Mouse (Mus musculus) layer of hippocampus, adult 8-10 months (tissue): ENCODE results near the gene Trpv4. TPM values are rescaled to one million over a fixed set of nuclear protein-coding genes. Genes with fewer than 3 reads are reported as not detected.

Experiments
- DNase-seq, 2 experiments: peaks; one replicate each; pipeline ENCODE4 v3.0.0; 2022; ENCODE audit warnings: low spot score in 2 of 2
- total RNA-seq, 4 experiments: library from RNA; stranded (reverse); gene quantifications; 2 replicates each; pipeline ENCODE4 v1.2.4; 2022

Trpv4 gene
- total RNA-seq, 4 experiments from 2014 or later: 1.6 to 2.5 (median 1.9) TPM

DNA sequence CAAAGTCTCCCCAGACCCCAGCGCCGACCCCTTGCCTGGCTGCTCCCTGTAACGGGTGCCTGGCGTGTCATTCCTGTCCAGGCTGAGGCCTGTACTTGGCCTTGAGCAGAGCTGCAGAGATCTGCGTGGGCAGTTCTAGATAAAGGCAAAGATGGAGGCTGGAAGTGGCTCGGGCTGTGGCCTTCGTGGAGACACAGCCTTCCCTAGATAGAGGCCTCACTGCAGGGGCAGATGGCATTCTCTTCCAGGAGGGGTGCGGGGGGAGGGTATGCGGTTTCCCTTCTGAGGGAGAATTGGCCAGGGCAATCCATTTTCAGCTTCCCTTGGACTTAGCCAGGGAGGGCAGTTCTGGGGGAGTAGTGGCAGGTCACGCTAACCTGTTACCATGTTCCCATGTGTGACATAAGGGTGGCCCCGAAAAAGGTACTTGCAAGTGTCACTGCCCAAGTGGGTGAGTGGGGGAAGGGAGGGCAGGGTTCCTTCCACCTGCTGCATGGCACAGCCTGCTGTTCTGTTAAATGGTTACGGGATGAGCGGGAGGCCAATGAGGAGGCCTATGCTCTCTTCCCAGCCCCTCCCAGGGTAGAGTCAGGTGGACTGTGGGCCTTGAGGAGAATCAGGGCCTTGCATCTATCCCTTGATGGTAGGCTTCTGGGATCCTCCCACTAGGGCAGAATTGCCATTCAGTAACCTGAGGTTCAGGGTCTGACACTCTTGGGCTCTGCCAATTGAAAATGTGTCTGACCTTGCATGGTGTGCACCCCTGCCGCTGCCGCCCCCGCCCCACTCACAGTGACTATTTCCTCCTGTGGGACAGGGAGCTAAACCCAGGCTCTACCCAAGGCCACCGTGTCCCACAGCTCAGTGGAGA is 67.9 kb downstream of the Trpv4 start:
- no peak for DNase-seq

DNA sequence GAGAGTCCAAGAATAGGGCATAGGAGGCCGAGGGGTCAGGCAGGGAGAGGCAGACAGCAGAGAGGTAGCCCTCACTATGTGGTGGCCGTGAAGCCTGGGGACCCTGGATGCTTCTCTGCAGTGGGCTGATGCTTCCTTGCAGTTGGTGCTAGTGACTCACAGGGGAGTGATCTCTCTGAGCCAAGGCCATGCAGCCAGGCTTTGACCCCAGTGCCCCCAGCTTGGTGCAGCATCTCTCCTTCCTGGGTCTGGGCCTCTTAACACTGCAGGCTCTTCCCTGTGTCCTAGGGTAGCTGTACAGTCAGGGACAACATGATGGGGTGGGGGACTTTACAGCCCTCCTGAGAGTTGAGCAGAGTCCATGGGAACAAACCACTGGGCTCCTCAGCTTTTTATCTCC is 68.8 kb downstream of the Trpv4 start:
- DNase-seq: no peak

DNA sequence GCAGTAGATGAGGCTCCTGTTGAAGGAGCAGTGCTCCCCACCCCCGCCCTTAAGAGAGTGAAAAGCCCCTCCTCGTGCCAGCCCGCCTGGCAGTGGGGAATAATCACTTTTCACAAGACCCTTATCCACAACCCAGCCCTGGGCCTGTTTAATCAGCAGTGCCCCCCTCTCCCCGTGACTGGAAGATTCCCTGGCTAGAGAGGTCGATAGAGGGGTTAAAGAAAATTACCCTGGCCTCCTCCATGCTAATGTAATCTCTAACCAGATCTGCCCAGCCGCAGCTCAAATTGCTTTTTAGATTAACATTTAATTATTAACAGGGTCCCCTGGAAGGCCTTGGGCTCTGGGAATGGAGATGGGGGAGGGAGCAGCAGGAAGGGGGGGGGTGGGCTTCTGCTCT is 69.2 kb downstream of the Trpv4 start:
- no peak for DNase-seq

DNA sequence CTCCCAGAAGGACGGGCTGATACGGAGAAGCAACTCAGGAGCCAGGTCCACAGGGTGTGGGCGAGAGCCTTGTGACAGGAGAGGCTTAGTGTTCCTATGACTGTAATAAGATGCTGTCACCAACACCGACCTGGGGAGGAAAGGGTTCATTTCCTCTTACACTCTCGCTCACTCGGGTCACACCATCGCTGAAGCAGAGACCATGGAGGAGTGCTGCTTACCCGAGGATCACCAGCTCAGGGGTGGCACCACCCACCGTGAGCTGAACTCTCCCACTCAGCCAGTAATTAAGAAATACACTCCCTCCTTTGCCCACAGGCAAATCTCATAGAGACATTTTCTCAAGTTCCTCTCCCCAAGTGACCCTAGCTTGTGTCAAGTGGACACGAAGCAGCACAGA is 69.8 kb downstream of the Trpv4 start:
- no peak for DNase-seq

DNA sequence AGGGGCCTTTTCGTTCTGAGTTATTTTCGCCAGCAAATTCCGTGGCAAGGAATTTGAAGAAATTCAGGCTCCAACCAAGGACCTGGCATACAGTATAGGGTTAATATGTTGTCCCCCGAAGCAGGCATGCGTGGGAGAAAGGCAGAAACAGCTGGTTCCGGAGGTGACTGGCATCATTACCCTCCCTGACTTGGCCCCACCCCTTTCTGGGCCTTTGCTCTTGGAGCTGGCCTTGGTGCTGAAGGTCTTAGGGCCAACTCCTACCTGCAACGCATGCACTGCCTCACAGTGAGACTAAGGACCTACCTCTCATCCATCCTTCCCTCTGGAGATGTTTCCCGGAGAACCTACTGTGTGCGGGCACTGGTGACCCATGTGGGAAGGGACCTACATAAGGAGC is 70.3 kb downstream of the Trpv4 start:
- DNase-seq: no peak

DNA sequence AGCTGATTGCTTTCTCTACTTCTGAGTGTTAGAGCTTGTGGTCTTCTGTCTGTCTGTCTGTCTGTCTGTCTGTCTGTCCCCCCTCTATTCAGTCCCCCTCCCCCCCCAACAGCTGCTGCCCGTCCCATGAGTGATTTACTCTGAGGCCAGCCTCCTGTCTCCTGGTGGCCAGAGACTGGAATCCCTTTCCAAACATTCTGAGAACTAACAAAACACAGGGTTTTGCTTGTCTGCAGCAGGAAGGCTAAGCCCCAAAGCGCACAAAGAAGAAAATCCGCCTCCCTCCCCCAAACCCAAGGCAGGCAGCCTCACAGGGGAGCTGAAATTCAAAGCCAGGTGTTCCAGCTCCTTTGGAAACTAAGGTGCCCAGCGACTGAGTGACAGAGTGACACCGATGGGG is 72.5 kb downstream of the Trpv4 start:
- DNase-seq: no peak

DNA sequence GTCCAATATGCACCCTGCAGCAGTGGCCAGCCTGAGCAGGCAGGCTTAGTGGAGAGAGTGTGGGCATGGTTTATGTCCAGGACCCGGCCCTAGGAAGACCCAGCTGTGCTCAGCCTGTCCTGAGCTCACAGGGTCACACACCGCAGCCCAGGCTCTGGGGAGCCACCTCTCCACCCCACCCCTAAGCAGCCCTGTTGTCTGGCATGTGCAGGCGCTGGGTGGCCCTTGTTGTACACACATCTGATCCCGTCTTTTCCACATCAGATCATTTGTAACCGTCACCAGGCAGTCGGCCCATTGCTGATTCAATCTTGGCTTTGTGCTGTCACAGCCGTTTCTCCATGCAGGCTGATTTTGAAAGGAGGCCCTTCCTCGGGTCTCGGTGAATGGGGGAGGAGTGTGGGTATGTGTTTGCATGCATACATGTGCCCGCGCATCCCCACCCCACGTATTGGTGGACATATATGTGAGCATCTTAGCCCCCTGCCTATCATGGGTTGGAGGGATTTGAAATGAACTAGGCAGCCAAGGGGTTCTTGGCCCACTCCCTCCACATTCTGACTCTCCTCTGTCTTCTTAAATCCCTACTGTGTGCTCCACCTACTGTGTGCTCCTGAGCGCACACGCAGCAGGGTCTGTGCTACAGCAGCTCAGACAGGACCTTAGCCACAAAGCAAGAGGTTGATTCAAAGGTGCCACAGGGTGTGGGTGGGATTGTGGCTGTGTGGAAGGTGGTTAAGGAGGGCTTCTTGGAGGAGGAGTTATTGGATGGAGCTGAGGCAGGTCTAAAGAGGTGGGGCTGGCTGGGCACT is 73.7 kb downstream of the Trpv4 start:
- no peak for DNase-seq

DNA sequence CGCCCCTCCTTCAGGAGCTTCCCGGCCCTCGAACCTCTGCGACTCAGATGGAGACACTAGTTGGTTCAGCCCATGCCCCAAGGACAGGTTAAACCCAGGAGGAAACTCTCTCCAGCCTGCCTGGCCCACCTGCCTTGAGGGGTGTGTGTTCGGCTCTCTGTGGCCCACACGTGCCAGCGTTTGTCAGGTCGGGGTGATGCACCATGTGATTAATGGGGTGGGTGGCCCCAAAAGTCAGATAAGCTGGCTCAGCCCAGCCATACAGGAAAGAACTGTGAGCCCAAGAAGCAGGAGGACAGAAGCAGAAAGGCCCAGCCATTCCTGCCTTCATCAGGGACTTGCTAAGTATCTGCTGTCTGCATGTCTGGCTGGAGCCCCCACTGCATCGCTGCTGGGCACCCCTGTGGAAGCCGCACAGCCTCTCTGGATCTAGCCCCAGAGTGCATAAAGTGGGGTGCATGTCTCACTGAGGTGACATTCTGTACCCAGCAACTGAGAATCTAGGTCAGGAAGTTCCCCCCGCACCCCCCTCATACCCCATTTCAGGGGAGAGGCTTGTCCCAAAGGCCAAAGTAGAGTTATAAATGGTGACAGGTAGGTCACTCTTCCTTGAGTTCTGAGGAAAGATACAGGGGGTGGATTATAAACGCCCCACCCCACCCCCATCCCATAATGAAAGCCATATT is 74.6 kb downstream of the Trpv4 start:
- no peak for DNase-seq

DNA sequence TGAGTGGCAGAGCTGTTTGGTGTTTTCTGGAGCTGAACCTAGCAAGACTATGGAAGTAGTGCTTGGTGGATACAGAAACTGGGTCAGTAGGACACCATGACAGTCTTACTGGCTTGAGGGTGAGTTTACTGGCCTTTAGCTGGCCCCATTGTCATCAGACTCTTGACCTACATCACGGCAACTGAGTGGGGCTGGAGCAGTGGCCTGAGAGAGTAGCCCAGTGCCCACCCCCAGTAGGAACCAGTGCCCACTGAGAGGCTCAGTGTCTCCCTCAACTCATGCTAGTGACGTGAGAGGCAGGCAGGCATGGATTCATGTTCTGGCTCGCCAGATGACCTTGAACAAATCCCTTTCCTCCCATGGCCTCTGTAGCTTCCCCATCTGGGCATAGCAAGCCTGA is 75.2 kb downstream of the Trpv4 start:
- DNase-seq: no peak

DNA sequence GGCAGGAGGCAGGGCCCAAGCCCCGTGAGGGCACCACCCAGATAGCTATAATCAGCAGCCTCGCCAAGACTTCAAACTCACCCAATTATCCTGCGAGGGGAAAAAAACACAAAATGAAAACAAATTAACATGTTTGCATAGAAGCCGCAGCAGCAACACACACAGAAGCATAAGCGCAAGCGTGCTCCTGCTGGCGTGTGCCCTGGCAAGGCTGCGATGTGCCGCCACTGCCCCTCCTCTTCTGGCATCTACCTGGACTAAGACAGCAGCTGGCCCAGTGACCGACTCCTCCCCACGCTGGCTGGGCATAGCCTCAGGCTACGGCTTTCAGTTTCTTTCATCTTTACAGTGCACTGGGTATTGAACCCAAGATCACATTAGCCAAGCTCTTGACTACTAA is 76.7 kb downstream of the Trpv4 start:
- no peak for DNase-seq

DNA sequence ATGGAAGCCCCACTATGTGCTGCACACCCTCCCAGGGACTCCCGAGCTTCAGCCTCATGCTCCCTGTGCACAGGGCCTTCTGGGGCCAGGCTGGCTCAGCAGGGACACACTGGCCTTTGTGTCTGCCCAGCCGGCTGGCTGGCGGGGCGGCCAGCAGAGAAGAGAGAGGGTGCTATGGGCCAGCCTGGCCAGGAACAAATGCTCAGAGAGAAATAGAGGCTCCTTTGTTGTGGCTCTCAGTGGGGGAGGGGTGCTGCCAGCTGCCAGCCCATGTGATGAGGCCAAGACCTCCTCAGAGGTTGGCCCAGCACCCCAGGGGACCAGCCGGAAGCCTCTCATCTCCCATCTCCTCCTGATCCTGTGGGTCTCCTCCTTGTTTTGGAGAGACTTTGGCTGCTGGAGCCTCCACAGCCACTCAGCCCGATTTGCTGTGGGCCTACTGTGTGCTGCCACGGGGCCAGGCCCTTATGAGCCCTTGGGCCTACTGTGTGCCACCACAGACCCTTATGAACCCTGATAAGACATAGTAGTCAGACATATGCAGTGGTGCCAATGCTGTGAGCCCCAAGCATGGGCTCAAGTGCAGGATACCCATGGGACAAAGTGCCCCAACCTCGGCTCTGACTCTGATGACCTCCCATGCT is 78.4 kb downstream of the Trpv4 start:
- DNase-seq: peak; percentile 73 to 83

DNA sequence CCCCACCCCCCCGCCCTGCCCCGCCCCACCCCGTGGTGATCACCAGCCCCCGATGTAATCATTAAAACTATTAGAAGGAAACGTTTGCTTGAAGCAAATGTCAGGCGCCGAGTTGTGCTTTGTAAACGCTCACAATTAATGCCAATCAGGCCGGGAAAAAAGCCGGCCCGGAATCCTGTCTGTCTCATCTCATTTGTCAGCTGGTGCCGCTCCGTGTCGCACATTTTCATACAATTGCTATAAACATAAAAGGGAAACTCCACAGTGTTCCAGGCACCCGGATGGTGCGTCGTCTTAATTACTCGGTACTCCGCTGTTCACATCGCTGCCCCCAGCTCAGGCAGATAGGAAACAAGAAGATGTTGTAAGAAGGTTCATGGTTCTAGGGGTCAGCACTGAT is 79.9 kb downstream of the Trpv4 start:
- DNase-seq: peak in 1 of 2 experiments; percentile 34

DNA sequence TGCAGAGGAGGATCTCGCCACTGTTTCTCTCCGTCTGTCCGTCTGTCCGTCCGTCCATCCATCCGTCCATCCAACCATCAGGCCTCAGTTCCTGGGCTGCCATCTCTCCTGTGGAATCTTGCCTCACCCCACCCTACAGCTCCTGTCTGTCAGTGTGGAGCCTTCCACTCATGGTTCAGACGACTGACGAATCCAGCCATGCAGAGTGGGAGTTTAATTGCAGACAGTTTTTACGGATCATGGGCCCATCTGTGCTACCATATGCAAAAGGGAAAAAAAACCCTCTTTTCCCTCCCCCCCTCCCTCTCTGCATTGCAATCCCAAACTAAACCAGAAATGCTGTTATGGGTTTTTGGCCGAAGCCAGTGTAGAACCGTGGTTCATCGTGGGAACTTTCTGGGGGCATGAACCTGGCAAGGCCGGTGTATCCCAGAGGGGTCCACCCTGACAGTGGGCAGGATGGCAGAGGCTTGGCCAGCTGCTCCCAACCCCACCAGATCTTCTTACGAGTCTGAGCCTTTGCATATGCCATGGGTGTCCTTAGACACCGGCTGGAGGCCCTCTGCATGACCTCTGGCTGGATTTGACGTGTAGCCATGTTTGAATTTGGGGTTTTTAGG is 82.1 kb downstream of the Trpv4 start:
- DNase-seq: peak in 1 of 2 experiments; percentile 47

DNA sequence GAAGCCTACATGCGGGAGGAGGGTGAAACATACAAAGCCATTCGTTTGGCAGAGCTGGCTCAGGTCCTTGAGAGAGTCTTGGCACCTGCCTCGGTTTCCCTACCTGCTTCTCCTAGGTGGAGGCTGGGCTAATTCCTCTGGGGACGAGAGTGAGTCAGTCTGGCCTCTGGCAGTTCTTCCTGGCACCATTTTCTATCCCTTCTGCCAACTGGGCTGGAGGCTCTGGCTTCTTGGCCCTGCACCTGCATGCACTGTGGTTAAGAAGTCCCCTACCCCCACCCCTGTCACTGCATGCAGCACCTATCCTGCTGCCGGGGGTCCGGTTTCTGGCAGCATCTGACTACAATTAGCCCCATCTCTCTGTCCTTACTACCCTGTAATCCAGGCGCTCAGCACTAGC is 82.7 kb downstream of the Trpv4 start:
- DNase-seq: no peak

DNA sequence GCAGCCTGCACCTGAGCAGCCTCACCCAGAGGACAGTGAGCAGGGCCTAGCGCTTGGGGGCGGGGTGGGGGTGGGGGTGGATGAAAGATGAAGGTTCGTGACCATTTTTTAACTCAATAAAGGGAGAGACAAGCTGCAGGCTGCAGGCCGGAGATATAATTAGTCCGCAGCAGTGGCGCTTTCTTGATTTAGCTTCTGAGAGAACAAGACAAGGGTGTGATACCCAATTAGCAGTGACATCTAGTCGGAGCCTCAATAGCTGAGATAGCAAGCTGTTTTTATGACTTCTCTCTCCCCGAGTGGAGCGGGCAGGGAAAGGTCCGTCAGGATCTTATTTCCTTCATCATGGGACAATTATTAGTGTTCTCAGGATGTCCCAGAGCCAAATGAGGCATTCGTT is 83.2 kb downstream of the Trpv4 start:
- DNase-seq: no peak

DNA sequence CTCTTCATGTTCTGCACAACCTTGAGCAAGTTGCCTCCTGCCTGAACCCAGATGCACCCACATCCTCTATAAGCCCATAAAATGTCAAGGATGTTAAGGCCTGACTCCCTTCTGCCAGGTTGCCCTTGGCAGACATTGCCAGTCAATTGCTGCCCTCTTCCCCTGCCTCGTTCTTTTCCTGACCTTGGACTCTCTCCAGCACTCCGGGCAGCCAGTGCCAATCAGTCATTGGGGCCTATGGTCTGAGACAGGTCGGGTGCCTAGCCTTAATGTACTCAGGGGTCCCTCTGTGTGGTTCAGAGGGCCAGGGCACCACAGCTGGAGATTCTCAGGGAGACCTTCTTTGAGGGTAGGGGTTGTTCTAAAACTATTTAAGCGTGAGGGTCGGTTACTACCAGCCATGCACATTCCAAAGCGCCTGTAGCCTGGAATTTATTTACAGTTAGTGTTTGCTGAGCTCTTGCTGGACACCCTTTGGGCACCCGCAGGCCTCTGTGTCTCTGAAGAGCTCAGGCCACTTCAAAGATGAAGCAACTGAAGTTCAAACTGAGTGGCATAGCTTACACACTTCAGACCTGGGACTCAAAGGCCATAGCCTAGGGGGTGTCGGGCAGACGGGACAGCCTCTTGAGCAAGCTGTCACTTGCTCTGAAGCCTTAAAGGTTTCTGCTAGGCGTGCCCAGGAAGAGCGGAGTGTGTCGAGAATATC is 84.1 kb downstream of the Trpv4 start:
- no peak for DNase-seq

DNA sequence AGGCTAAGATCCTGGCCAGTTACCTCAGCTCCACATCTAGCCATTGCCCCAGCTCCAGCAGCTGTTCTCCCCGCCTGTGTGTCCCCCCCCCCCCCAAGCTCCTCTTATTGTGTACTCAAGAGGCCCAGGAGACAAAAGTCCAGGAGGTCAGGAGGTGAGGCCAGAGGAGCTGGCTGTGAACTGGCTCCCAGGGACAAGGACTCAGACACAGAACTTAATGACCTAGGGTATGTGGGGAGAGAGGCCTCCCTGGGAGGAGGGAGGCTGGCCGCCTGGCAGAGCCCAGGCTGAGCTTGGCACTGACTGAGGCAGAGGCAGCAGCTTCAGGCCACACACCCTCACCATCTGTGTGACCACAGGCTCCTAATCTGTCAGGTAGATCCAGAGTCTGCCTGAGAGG is 85.2 kb downstream of the Trpv4 start:
- no peak for DNase-seq
